Mouse (Mus musculus) gastrocnemius, adult 2 months (tissue): ENCODE results near the gene Trpm8. TPM values are rescaled to one million over a fixed set of nuclear protein-coding genes. Genes with fewer than 3 reads are reported as not detected.
A peak's percentile ranks its signal among the peaks of the same experiment; 100 is the strongest.

Experiments used
- DNase-seq: peaks from one replicate; pipeline ENCODE4 v3.0.0; 2022
- H3K27ac ChIP-seq: fragments of 200-600 bp; 2 replicates; pipeline ENCODE4 v1.8.1; 2022; ENCODE audit warnings: mild to moderate bottlenecking
- H3K4me3 ChIP-seq: fragments of 200-600 bp; 2 replicates; pipeline ENCODE4 v1.8.1; 2022; ENCODE audit warnings: mild to moderate bottlenecking, moderate library complexity
- CTCF ChIP-seq: fragments of 200-600 bp; IDR thresholded peaks from 2 replicates; pipeline ENCODE4 v1.8.1; 2022; ENCODE audit warnings: antibody characterized with exemption, mild to moderate bottlenecking, moderate library complexity
- intact Hi-C: fragments of 180-260 bp; cut with DNase I; formaldehyde crosslinking; loops from one replicate; pipeline ENCODE4 v1.15.1; 2025
- total RNA-seq, 2 experiments: library from RNA; stranded (reverse); gene quantifications; 2 replicates each; pipeline ENCODE4 v1.2.3; 2021

Trpm8 gene
- total RNA-seq, 2 experiments from 2014 or later, result not detected

DNA sequence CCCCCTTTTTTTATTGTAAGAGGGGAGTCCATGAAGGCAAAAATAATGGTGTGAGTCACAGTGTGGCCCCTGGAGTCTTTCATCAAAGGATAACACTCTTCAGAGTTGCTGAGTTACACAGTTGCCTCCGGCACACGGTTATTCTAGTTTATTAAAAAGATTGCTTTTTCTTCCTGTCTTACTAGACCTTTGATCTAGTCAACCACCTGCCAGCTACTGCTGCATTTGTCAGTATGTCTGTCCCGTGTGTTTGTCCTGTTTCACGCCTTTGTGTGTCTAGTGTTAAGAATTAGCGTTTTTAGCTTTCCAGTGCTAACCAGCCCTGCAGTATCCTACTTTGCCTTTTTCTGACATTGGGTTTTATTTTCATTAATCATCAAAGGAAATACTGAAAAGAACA, 8.2 kb downstream of the Trpm8 start:
- Histone ChIP-seq H3K4me3 (no peak overlapping the region), H3K27ac (no peak overlapping the region)
- no peak for DNase-seq
- no peak for TF ChIP-seq CTCF
- intact Hi-C loops, result no loop called here

DNA sequence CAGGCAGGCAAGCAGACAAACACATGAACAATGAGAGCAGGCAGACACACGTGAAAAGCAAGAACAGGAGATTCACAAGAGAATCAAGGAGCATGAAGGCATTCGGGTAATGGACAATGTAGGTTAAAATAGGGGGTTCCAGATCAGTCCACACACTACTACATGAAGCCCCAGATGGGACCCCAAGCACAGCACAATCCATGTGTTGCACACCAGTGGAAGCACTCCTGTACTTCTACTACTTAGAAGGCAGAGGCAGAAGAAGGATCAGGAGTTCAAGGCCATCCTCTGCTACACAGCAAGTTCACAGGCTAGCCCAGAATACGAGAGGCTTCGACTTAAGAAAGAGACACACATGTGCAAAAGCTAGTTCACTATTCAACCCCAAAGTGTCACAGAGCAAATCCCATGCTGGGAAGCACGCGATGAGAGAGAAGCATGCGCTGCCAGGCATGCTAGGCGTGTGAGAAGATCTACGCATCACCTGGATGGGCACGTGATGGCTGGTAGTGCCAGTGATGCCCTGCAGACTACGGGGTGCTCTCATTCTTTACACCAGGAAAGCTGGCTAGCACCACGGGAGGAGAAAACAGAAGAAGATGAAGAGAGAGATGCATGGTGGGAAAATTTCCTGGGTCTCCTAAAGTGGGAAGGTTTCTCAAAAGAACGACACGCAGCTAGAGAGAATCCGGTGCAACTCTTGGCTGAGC, 8.8 kb downstream of the Trpm8 start:
- peak; percentile 25 for DNase-seq
- intact Hi-C loops, result no loop called here
- Histone ChIP-seq H3K27ac (no peak overlapping the region), H3K4me3 (no peak overlapping the region)
- no peak for TF ChIP-seq CTCF

DNA sequence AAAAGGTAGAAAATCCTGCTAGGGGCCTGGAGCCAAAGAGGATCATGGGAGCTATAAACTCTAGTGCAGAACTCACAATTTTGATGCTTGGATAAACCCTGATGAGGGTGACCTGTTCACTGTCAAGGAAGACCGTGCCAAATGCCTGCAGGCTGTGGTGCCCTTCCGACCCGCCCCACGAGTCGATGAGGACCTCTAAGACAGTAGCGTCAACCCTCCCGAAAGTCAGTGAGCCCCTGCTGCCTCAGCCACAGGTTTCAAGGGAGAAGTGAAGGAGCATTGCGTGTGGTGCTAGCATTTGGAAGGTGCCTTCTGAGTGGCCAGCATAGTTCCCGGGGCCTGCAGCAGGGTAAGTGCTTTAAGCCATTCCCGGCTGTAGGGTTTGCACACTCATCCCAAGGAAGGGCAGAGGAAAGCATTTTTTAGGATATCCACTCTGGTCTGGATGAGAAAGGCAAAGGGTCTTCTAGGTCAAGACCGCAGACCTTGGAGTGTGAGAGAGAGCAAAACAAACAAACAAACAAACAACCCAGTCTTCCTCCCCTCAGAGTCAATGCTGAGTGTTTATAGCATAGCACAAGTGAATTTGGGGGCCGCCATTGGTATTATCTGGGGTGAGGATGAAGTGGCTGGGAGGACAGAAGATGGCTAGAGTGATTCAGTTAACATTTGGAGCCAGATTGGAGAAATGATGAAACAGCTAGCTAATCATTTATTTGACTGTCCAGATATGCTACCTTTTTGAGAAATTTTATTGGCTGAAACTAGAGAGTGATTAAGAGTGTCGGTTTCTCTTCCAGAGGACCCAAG, 9.6 kb downstream of the Trpm8 start:
- intact Hi-C loops, result no loop called here
- no peak for TF ChIP-seq CTCF
- Histone ChIP-seq H3K4me3 (no peak overlapping the region), H3K27ac (no peak overlapping the region)
- DNase-seq, result peak; percentile 18

DNA sequence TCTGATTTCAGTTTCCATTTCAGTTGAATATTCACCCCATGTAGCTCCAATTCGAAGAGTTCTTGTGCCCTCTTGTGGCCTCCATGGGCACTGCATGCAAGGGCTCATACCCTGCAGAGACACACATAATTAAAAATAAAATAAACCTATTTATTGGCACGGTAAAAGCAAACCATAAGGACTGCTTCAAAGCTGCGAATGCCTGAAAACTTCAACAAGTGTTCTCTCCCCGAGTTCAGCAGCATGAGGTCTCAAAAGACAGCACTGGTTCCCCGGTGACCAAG, 10.2 kb downstream of the Trpm8 start:
- TF ChIP-seq CTCF, result peak; percentile 92
- Histone ChIP-seq H3K4me3 (no peak overlapping the region), H3K27ac (no peak overlapping the region)
- peak; percentile 51 for DNase-seq
- intact Hi-C loops, result no loop called here

DNA sequence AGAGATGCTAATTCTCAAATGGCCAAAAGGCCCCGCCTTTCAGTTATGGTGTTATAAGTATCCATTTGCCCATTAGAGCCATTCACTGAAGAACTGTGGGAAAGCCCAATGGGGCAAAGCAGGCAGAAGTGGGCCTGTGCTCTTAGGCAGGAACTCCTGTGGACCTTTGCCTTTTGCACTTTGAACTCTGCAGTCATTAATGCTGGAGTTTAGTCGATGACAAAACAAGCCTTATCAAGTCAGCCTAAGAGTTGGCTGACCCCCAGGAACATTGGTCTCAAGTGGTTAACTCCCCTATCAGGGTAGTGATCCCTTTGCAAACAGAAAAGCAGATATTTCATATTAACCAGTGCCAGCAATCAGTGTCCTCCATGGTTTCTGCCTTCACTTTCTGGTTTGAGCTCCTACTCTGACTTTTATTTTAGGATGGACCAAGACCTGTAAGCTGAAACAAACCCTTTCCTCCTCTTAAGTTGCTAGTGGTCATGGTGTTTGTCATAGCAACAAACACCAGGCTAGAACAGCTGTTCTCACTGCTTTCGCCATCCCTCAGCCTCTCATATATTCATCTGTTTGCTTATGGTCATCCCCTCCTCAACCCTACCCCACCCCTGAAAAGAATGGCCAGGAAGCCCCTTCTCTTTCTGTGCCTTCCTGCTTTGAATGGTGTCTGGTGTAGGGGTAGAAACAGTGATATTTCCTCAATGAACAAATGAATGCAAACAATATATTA, 10.8 kb downstream of the Trpm8 start:
- intact Hi-C loops, result no loop called here
- Histone ChIP-seq H3K27ac (no peak overlapping the region), H3K4me3 (no peak overlapping the region)
- TF ChIP-seq CTCF, result no peak
- DNase-seq, result no peak

DNA sequence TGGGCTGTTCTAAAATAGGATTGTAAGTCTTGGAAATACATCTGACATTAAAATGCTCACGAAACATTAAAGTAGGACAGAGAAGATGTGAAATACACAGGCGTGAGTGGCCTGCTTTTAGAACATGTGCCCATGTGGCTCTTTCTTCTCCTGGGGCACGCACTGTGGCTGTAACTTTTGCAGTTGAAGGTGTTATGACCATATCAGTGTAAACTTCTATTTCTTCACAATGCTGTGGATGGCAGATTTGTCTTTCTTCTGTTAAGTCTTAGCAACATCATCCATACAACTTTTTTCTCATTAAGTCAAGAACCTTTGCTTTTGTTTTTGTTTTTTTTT, 11.3 kb downstream of the Trpm8 start:
- no peak for DNase-seq
- H3K27ac ChIP-seq, result no peak overlapping the region
- intact Hi-C loops, result no loop called here
- no peak for TF ChIP-seq CTCF
- H3K4me3 ChIP-seq, result no peak overlapping the region

DNA sequence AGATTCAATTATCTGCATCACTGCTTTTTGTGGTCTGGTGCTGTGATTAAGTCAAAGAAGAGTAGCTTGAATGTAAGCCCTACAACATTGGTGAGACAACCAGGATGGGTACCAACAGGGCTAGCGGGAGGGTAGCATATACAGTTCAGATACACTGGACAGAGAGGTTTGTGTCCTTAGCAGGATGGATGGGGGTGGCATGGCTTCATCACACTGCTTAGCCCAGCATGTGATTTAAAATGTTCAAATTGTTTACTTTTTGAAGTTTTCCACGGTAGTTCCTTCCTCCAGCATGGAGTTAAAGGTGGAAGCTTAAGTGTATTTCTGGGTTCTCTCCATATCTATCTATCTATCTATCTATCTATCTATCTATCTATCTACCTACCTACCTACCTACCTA, 11.7 kb downstream of the Trpm8 start:
- no peak for DNase-seq
- intact Hi-C loops, result no loop called here
- Histone ChIP-seq H3K4me3 (no peak overlapping the region), H3K27ac (no peak overlapping the region)
- TF ChIP-seq CTCF, result no peak

DNA sequence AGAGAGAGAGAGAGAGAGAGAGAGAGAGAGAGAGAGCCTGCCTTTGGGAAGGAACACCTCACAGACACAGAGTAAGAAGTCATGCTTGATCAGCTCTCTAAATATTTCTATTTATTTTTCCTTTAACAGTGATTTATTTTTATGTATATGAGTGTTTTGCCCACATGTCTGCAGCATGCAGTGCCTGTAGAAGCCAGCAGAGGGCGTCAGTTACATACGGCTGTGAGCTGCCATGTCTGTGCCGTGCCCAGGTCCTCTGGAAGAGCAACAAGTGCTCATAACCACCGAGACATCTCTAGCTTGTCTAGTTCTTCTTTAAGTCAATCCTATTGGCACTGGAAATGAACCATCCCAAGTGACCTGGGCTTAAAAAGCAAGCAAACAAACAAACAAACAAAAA, 12.5 kb downstream of the Trpm8 start:
- DNase-seq, result peak; percentile 50
- intact Hi-C loops, result no loop called here
- peak; percentile 72 for TF ChIP-seq CTCF

DNA sequence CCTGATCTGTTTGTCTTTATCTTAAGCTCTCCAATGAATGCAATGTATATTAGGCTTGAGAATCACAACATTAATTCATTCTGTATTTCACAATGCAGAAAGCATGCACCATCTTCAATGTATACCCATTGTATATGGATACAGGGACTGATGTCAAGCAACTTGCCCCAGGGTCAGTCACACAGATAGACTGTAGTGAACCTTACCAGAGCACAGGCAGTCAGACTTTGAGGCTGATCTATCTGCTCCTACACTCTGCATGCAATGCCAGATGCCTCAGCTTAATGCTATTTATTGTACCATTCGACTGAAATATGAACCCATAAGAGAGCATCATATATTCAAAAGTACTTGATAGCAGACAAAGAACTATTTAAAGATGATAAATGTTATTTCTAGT, 13.1 kb downstream of the Trpm8 start:
- Histone ChIP-seq H3K27ac (no peak overlapping the region), H3K4me3 (no peak overlapping the region)
- DNase-seq, result no peak
- intact Hi-C loops, result no loop called here
- no peak for TF ChIP-seq CTCF

More for the DNA sequence above, 12.5 kb downstream of the Trpm8 start:
- no peak overlapping the region for H3K4me3 ChIP-seq
- H3K27ac ChIP-seq, result no peak overlapping the region

DNA sequence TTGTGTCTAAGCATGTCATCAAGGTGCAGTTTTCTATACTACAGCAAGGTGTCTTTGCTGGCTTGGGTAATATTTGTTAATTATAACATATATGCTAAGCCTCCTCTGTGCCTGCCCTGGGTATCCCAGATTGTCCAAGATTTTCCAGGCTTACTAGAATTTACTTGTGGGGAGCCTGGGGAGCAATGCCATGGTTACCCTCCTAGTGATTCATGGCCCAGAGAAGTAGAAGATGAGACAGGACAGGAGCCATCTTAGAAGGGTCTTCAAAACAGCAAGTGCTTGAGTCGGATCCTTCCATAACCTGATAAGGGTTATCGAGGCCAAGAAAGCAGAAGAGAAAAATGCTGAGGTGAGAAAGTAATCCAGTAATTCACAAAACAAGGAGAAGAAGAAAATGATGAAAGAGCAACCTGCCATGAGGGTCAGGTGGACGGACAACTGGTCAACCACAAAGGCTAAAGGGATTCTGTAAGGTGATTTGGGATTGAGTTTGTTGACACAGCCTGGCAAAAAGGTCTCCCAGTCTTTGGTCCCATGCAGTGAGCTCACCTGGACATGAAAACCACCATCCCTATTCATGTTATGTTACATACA, 14.0 kb downstream of the Trpm8 start:
- Histone ChIP-seq H3K4me3 (no peak overlapping the region), H3K27ac (no peak overlapping the region)
- intact Hi-C loops, result no loop called here
- no peak for TF ChIP-seq CTCF
- no peak for DNase-seq

DNA sequence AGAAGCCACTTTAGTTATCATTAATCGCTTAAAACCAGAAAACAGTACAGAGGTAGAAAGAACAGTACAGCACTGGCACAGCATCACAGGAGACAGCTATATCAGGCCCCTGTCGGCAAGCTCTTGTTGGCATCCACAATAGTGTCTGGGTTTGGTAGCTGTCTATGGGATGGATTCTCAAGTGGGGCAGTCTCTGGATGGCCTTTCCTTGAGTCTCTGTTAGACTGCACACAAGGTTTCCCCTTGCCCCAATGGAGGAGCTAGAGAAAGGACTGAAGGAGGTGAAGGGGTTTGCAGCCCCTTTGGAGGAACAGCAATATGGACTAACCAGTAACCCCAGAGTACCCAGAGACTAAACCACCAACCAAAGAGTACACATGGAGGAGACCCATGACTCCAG, 14.6 kb downstream of the Trpm8 start:
- intact Hi-C loops, result no loop called here
- TF ChIP-seq CTCF, result no peak
- no peak overlapping the region for H3K27ac ChIP-seq
- H3K4me3 ChIP-seq, result no peak overlapping the region
- DNase-seq, result no peak

DNA sequence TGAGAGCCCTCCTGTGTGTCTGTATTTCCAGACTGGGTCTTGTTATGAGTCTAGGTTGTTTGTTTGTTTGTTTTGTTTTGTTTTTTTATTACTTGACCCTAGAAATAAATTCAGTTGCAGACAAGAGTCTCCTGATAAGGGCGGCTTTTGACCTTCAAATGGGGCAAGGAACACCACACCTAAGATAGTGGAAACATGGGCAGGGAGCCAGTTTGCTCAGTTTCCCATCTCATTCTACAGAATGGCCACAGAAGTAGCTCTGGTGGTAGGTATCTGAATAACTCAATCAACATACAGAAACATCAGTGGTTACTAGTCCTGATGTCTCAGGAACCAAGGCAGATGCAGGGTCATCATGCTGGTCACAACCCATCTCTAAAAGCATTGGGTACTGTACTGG, 17.2 kb downstream of the Trpm8 start:
- intact Hi-C loops, result loop anchor here (5.0 kb wide), 1 partner anchor 67 kb away; the partner anchor contains the start of gene Mroh2a
- no peak overlapping the region for H3K27ac ChIP-seq
- peak; percentile 19 for DNase-seq
- no peak for TF ChIP-seq CTCF
- no peak overlapping the region for H3K4me3 ChIP-seq
